Mouse (Mus musculus): ENCODE data around the gene Secisbp2. TPM values are rescaled to one million over a fixed set of nuclear protein-coding genes. Genes with fewer than 3 reads are reported as not detected.

The Secisbp2 gene
- polyA plus RNA-seq, 1 experiment = 23.4 TPM

- DNase-seq = no peak
- Histone ChIP-seq H3K36me3 (ENCODE audit: control insufficient read depth, insufficient read depth, low read length) (no peaks in the 10 kb centered on the region; the same call in 1 of the 2 replicates), H3K4me3 (ENCODE audit: insufficient read depth, low read depth, low read length) (no peak overlapping the region), H3K27ac (ENCODE audit: insufficient read depth, low read depth, low read length) (no peak overlapping the region), H3K27me3 (replicated peaks; ENCODE audit: control insufficient read depth, insufficient read depth, low read length) (no peaks in the 10 kb centered on the region), H3K4me1 (ENCODE audit: control insufficient read depth, insufficient read depth, low read length) (no peaks in the 10 kb centered on the region)
- no peak for TF ChIP-seq CTCF (conservative IDR thresholded peaks at IDR 0.05; ENCODE audit: insufficient read depth, insufficient read length, low read depth, low read length)
- no peak for TF ChIP-seq POLR2A (IDR thresholded peaks at IDR 0.05; ENCODE audit: low read depth, low read length)
- 91% methylated on average over 4 of the region's 4 CpGs for WGBS
These were observed 69.1 kb downstream of the Secisbp2 start for GRCm38 (mm10) chr13:51720556-51720955.

DNA sequence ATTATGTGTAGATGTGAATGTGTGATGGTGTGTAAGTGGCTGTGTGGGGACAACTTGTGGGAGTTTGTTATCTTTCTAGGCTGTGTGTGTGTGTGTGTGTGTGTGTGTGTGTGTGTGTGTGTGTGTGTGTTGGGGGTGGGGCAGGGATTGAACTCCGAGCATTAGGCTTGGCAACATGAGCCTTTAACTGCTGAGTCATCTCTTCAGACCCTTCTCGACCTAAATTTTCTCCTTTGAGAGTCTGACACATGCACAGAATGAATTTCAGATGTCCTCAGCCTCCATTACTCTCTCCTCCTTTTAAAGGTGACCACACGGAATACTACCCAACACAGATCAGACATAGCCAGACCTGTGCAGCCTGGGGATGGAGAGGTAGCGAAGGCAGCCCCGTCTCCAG is 71.6 kb downstream of the Secisbp2 start:
- Histone ChIP-seq H3K4me1 (ENCODE audit: control insufficient read depth, insufficient read depth, low read length) (no peaks in the 10 kb centered on the region), H3K27ac (ENCODE audit: insufficient read depth, low read depth, low read length) (no peak overlapping the region), H3K36me3 (ENCODE audit: control insufficient read depth, insufficient read depth, low read length) (no peaks in the 10 kb centered on the region; the same call in 1 of the 2 replicates), H3K4me3 (ENCODE audit: insufficient read depth, low read depth, low read length) (no peak overlapping the region), H3K27me3 (replicated peaks; ENCODE audit: control insufficient read depth, insufficient read depth, low read length) (no peaks in the 10 kb centered on the region)
- DNase-seq = no peak
- 73% methylated on average over 5 of the region's 5 CpGs for WGBS
- TF ChIP-seq CTCF (conservative IDR thresholded peaks at IDR 0.05; ENCODE audit: insufficient read depth, insufficient read length, low read depth, low read length) (no peak), POLR2A (IDR thresholded peaks at IDR 0.05; ENCODE audit: low read depth, low read length) (no peak)

GRCm38 (mm10) chr13:51724566-51724965 is 73.1 kb downstream of the Secisbp2 start:
- H3K36me3 ChIP-seq (ENCODE audit: control insufficient read depth, insufficient read depth, low read length) = no peaks in the 10 kb centered on the region

GRCm38 (mm10) chr13:51725446-51725845 is 73.9 kb downstream of the Secisbp2 start:
- DNase-seq = no peak
- TF ChIP-seq CTCF (conservative IDR thresholded peaks at IDR 0.05; ENCODE audit: insufficient read depth, insufficient read length, low read depth, low read length) (no peak), POLR2A (IDR thresholded peaks at IDR 0.05; ENCODE audit: low read depth, low read length) (no peak)
- Histone ChIP-seq H3K36me3 (ENCODE audit: control insufficient read depth, insufficient read depth, low read length) (no peaks in the 10 kb centered on the region), H3K4me1 (ENCODE audit: control insufficient read depth, insufficient read depth, low read length) (peaks cover 4% of the 10 kb centered on the region; the same call in 1 of the 2 replicates), H3K27me3 (replicated peaks; ENCODE audit: control insufficient read depth, insufficient read depth, low read length) (no peaks in the 10 kb centered on the region), H3K27ac (ENCODE audit: insufficient read depth, low read depth, low read length) (no peak overlapping the region), H3K4me3 (ENCODE audit: insufficient read depth, low read depth, low read length) (no peak overlapping the region)
- 87% methylated on average over 7 of the region's 7 CpGs for WGBS

More at GRCm38 (mm10) chr13:51724566-51724965, 73.1 kb downstream of the Secisbp2 start:
- no peak for DNase-seq
- WGBS = 66% methylated on average over 6 of the region's 6 CpGs
- Histone ChIP-seq H3K27me3 (replicated peaks; ENCODE audit: control insufficient read depth, insufficient read depth, low read length) (no peaks in the 10 kb centered on the region), H3K27ac (ENCODE audit: insufficient read depth, low read depth, low read length) (no peak overlapping the region), H3K4me1 (ENCODE audit: control insufficient read depth, insufficient read depth, low read length) (no peaks in the 10 kb centered on the region), H3K4me3 (ENCODE audit: insufficient read depth, low read depth, low read length) (no peak overlapping the region)
- TF ChIP-seq POLR2A (IDR thresholded peaks at IDR 0.05; ENCODE audit: low read depth, low read length) = no peak
- no peak for TF ChIP-seq CTCF (conservative IDR thresholded peaks at IDR 0.05; ENCODE audit: insufficient read depth, insufficient read length, low read depth, low read length)

GRCm38 (mm10) chr13:51725926-51726574 is 74.6 kb downstream of the Secisbp2 start:
- WGBS = 61% methylated on average over 8 of the region's 8 CpGs
- Histone ChIP-seq H3K27ac (ENCODE audit: insufficient read depth, low read depth, low read length) (no peak overlapping the region), H3K4me1 (ENCODE audit: control insufficient read depth, insufficient read depth, low read length) (peaks cover 4% of the 10 kb centered on the region; the same call in 1 of the 2 replicates), H3K27me3 (replicated peaks; ENCODE audit: control insufficient read depth, insufficient read depth, low read length) (no peaks in the 10 kb centered on the region), H3K4me3 (ENCODE audit: insufficient read depth, low read depth, low read length) (no peak overlapping the region), H3K36me3 (ENCODE audit: control insufficient read depth, insufficient read depth, low read length) (no peaks in the 10 kb centered on the region)
- TF ChIP-seq CTCF (conservative IDR thresholded peaks at IDR 0.05; ENCODE audit: insufficient read depth, insufficient read length, low read depth, low read length) (no peak), POLR2A (IDR thresholded peaks at IDR 0.05; ENCODE audit: low read depth, low read length) (no peak)
- no peak for DNase-seq

DNA sequence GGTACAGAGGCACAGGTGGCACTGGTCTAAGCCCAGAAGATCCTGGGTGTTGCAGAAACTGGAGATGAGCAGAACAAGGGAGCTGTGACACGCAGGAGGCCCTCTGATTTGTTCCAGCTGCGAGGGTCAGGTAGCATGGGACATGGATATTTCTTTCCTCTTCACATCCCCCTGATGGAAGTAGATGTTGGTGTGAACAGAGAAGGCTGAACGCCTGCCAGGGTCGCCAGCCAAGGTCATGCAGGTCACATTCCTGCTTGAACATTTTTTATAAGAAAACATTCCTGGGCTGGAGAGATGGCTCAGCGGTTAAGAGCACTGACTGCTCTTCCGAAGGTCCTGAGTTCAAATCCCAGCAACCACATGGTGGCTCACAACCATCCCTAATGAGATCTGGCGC is 75.9 kb downstream of the Secisbp2 start:
- no peaks in the 10 kb centered on the region for H3K27me3 ChIP-seq (replicated peaks; ENCODE audit: control insufficient read depth, insufficient read depth, low read length)
- DNase-seq = no peak
- H3K4me3 ChIP-seq (ENCODE audit: insufficient read depth, low read depth, low read length) = no peak overlapping the region
- TF ChIP-seq POLR2A (IDR thresholded peaks at IDR 0.05; ENCODE audit: low read depth, low read length) = no peak
- H3K36me3 ChIP-seq (ENCODE audit: control insufficient read depth, insufficient read depth, low read length) = no peaks in the 10 kb centered on the region
- 41% methylated on average over 7 of the region's 7 CpGs for WGBS
- H3K4me1 ChIP-seq (ENCODE audit: control insufficient read depth, insufficient read depth, low read length) = peaks cover 4% of the 10 kb centered on the region; the same call in 1 of the 2 replicates
- H3K27ac ChIP-seq (ENCODE audit: insufficient read depth, low read depth, low read length) = no peak overlapping the region

DNA sequence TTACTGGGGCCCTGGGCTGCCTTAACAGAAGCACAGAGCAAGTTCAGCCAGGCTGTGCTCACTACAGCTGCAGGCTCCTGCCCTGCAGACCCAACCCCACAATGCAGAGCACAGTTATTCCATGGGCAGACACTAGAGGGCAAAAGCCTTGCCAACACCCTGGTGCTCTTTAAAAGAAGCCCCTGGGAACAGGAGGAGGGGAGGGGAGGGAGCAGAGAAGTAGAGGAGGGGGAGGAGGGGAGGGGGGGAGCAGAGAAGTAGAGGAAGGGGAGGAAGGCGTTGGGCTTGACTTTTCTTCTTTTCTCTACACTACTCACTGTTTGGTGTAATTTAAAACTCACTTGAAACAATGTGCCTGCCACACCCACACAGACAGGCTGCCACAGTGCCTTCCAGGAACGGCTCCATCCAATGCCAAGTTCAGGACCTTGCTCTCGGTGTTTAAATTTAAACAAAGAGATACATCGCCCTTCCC is 78.4 kb downstream of the Secisbp2 start:
- 18% methylated on average over 4 of the region's 4 CpGs for WGBS
- Histone ChIP-seq H3K4me1 (ENCODE audit: control insufficient read depth, insufficient read depth, low read length) (peaks cover 4% of the 10 kb centered on the region; the same call in 1 of the 2 replicates), H3K4me3 (ENCODE audit: insufficient read depth, low read depth, low read length) (no peak overlapping the region), H3K27ac (ENCODE audit: insufficient read depth, low read depth, low read length) (no peak overlapping the region), H3K27me3 (replicated peaks; ENCODE audit: control insufficient read depth, insufficient read depth, low read length) (no peaks in the 10 kb centered on the region), H3K36me3 (ENCODE audit: control insufficient read depth, insufficient read depth, low read length) (no peaks in the 10 kb centered on the region)
- peak; percentile 44 for DNase-seq
- TF ChIP-seq CTCF (conservative IDR thresholded peaks at IDR 0.05; ENCODE audit: insufficient read depth, insufficient read length, low read depth, low read length) (no peak; the same call in 1 of the 2 replicates), POLR2A (IDR thresholded peaks at IDR 0.05; ENCODE audit: low read depth, low read length) (no peak)
